Mouse (Mus musculus) MEL (cell line): ENCODE results near the gene Vmn1r40. TPM values are rescaled to one million over a fixed set of nuclear protein-coding genes. Genes with fewer than 3 reads are reported as not detected.

Experiments used
- DNase-seq: peaks from one replicate; pipeline ENCODE4 v3.0.0; 2011; ENCODE audit warnings: low read depth, low spot score
- H3K27ac ChIP-seq: 2 replicates; pipeline ENCODE4 v1.5.1; 2012; ENCODE audit warnings: low read depth, mild to moderate bottlenecking, control low read depth, low read length, moderate library complexity; ENCODE audit not compliant: control insufficient read depth
- H3K27me3 ChIP-seq, 2 experiments: fragments of 150-350 bp in 1 of 2; sonication (generic) in 1 of 2; 2 replicates each; pipeline ENCODE4 v1.6.1; 2012; ENCODE audit warnings: low read length in 2 of 2, mild to moderate bottlenecking in 2 of 2, improper control_type of control experiment in 1 of 2, moderate library complexity in 1 of 2; ENCODE audit not compliant: insufficient read depth in 2 of 2, control insufficient read depth in 1 of 2
- H3K36me3 ChIP-seq, 2 experiments: 2 replicates each; pipeline ENCODE4 v1.6.1; 2012 to 2014; ENCODE audit warnings: low read length in 2 of 2, improper control_type of control experiment in 1 of 2, inconsistent platforms in 1 of 2, mild to moderate bottlenecking in 1 of 2; ENCODE audit not compliant: insufficient read depth in 2 of 2, control insufficient read depth in 1 of 2
- H3K4me1 ChIP-seq, 2 experiments: fragments of 150-350 bp in 1 of 2; sonication (generic) in 1 of 2; 2 replicates each; pipeline ENCODE4 v1.6.1; 2012; ENCODE audit warnings: low read length in 2 of 2, improper control_type of control experiment in 1 of 2, mild to moderate bottlenecking in 1 of 2; ENCODE audit not compliant: insufficient read depth in 2 of 2, control insufficient read depth in 1 of 2
- H3K4me3 ChIP-seq, 2 experiments: fragments of 150-350 bp in 1 of 2; sonication (generic) in 1 of 2; 2 replicates each; pipeline ENCODE4 v1.5.1; 2012; ENCODE audit warnings: low read depth in 2 of 2, low read length in 2 of 2, mild to moderate bottlenecking in 2 of 2, moderate library complexity in 2 of 2, control low read depth in 1 of 2, improper control_type of control experiment in 1 of 2; ENCODE audit not compliant: control insufficient read depth in 1 of 2, insufficient read depth in 1 of 2
- H3K79me2 ChIP-seq: 2 replicates; pipeline ENCODE4 v1.6.1; 2012; ENCODE audit warnings: mild to moderate bottlenecking, low read length, moderate library complexity; ENCODE audit not compliant: control insufficient read depth, poor library complexity, insufficient read depth
- H3K9ac ChIP-seq: 2 replicates; pipeline ENCODE4 v1.6.1; 2012; ENCODE audit warnings: low read depth, mild to moderate bottlenecking, control low read depth, low read length, moderate library complexity; ENCODE audit not compliant: control insufficient read depth, poor library complexity, severe bottlenecking
- H3K9me3 ChIP-seq: fragments of 150-350 bp; sonication (generic); replicated peaks from 2 replicates; pipeline ENCODE4 v1.6.1; 2012; ENCODE audit warnings: mild to moderate bottlenecking, low read length, improper control_type of control experiment, moderate library complexity; ENCODE audit not compliant: insufficient read depth
- CHD1 ChIP-seq: IDR thresholded peaks from 2 replicates; pipeline ENCODE4 v1.6.1; 2012; ENCODE audit warnings: low read depth, mild to moderate bottlenecking, inconsistent platforms, low read length, improper control_type of control experiment
- CHD2 ChIP-seq: IDR thresholded peaks from 2 replicates; pipeline ENCODE4 v1.6.1; 2011; ENCODE audit warnings: low read length, improper control_type of control experiment
- ELF1 ChIP-seq: IDR thresholded peaks from 2 replicates; pipeline ENCODE4 v1.6.1; 2014; ENCODE audit warnings: low read depth, mild to moderate bottlenecking, inconsistent platforms, low read length, improper control_type of control experiment, moderate library complexity
- ETS1 ChIP-seq: IDR thresholded peaks from 2 replicates; pipeline ENCODE4 v1.6.1; 2012; ENCODE audit warnings: low read depth, mild to moderate bottlenecking, inconsistent platforms, low read length, improper control_type of control experiment, moderate library complexity
- GABPA ChIP-seq: IDR thresholded peaks from 2 replicates; pipeline ENCODE4 v1.6.1; 2012; ENCODE audit warnings: low read depth, mild to moderate bottlenecking, inconsistent platforms, low read length, improper control_type of control experiment, moderate library complexity
- JUND ChIP-seq: IDR thresholded peaks from 2 replicates; pipeline ENCODE4 v1.6.1; 2011; ENCODE audit warnings: low read depth, mild to moderate bottlenecking, improper control_type of control experiment, low read length
- KAT2A ChIP-seq: conservative IDR thresholded peaks from 2 replicates; pipeline ENCODE4 v1.6.1; 2012; ENCODE audit warnings: low read depth, low read length, improper control_type of control experiment, inconsistent platforms
- MAFK ChIP-seq: IDR thresholded peaks from 2 replicates; pipeline ENCODE4 v1.6.1; 2011; ENCODE audit warnings: low read depth, mild to moderate bottlenecking, low read length, improper control_type of control experiment, borderline replicate concordance
- MAX ChIP-seq: IDR thresholded peaks from 2 replicates; pipeline ENCODE4 v1.6.1; 2011; ENCODE audit warnings: low read length, improper control_type of control experiment
- MEF2A ChIP-seq: IDR thresholded peaks from 2 replicates; pipeline ENCODE4 v1.6.1; 2014; ENCODE audit warnings: low read depth, mild to moderate bottlenecking, inconsistent platforms, low read length, improper control_type of control experiment; ENCODE audit not compliant: poor library complexity, insufficient replicate concordance, severe bottlenecking; ENCODE audit errors: extremely low read depth
- MYB ChIP-seq: IDR thresholded peaks from 2 replicates; pipeline ENCODE4 v1.6.1; 2011; ENCODE audit warnings: mild to moderate bottlenecking, low read depth, low read length, improper control_type of control experiment
- MYC ChIP-seq: IDR thresholded peaks from 2 replicates; pipeline ENCODE4 v1.6.1; 2011; ENCODE audit warnings: low read depth, mild to moderate bottlenecking, low read length, improper control_type of control experiment, moderate library complexity
- NELFE ChIP-seq: IDR thresholded peaks from 2 replicates; pipeline ENCODE4 v1.6.1; 2011; ENCODE audit warnings: low read depth, low read length, improper control_type of control experiment
- NRF1 ChIP-seq: IDR thresholded peaks from 2 replicates; pipeline ENCODE4 v1.6.1; 2014; ENCODE audit warnings: low read depth, mild to moderate bottlenecking, inconsistent platforms, low read length, improper control_type of control experiment, moderate library complexity; ENCODE audit not compliant: poor library complexity, insufficient read depth, severe bottlenecking
- POLR2A ChIP-seq, 2 experiments: IDR thresholded peaks; 2 replicates each; pipeline ENCODE4 v1.6.1; 2011 to 2012; ENCODE audit warnings: low read length in 2 of 2, mild to moderate bottlenecking in 2 of 2, control low read depth in 1 of 2, improper control_type of control experiment in 1 of 2, low read depth in 1 of 2, moderate library complexity in 1 of 2; ENCODE audit not compliant: control insufficient read depth in 1 of 2, insufficient read depth in 1 of 2, poor library complexity in 1 of 2
- POLR2AphosphoS2 ChIP-seq: IDR thresholded peaks from 2 replicates; pipeline ENCODE4 v1.6.1; 2011; ENCODE audit warnings: low read length, improper control_type of control experiment
- POLR2AphosphoS5 ChIP-seq: IDR thresholded peaks from 2 replicates; pipeline ENCODE4 v1.6.1; 2012; ENCODE audit warnings: low read depth, borderline replicate concordance, mild to moderate bottlenecking, inconsistent platforms, low read length, moderate library complexity, mixed read lengths
- SIN3A ChIP-seq: IDR thresholded peaks from 2 replicates; pipeline ENCODE4 v1.6.1; 2012; ENCODE audit warnings: low read length, improper control_type of control experiment, inconsistent platforms
- SMC3 ChIP-seq: IDR thresholded peaks from 2 replicates; pipeline ENCODE4 v1.6.1; 2011; ENCODE audit warnings: low read depth, low read length, improper control_type of control experiment
- TAL1 ChIP-seq: IDR thresholded peaks from 2 replicates; pipeline ENCODE4 v1.6.1; 2012; ENCODE audit warnings: mild to moderate bottlenecking, inconsistent platforms, low read length, moderate library complexity, mixed read lengths
- TBP ChIP-seq: IDR thresholded peaks from 2 replicates; pipeline ENCODE4 v1.8.0; 2011; ENCODE audit warnings: low read depth, low read length, improper control_type of control experiment
- UBTF ChIP-seq: IDR thresholded peaks from 2 replicates; pipeline ENCODE4 v1.6.1; 2012; ENCODE audit warnings: low read depth, mild to moderate bottlenecking, inconsistent platforms, low read length, improper control_type of control experiment, moderate library complexity, borderline replicate concordance; ENCODE audit not compliant: insufficient read depth
- USF1 ChIP-seq: IDR thresholded peaks from 2 replicates; pipeline ENCODE4 v1.6.1; 2014; ENCODE audit warnings: low read depth, mild to moderate bottlenecking, inconsistent platforms, low read length, improper control_type of control experiment, moderate library complexity
- USF2 ChIP-seq, 2 experiments: IDR thresholded peaks; 2 replicates each; pipeline ENCODE4 v1.6.1; 2011 to 2012; ENCODE audit warnings: improper control_type of control experiment in 2 of 2, low read length in 2 of 2, borderline replicate concordance in 1 of 2, inconsistent platforms in 1 of 2, low read depth in 1 of 2, mild to moderate bottlenecking in 1 of 2; ENCODE audit not compliant: insufficient read depth in 1 of 2
- ZC3H11A ChIP-seq: IDR thresholded peaks from 2 replicates; pipeline ENCODE4 v1.6.1; 2012; ENCODE audit warnings: low read depth, mild to moderate bottlenecking, inconsistent platforms, low read length, improper control_type of control experiment
- ZMIZ1 ChIP-seq: IDR thresholded peaks from 2 replicates; pipeline ENCODE4 v1.6.1; 2012; ENCODE audit warnings: low read depth, mild to moderate bottlenecking, inconsistent platforms, low read length, improper control_type of control experiment, moderate library complexity
- polyA plus RNA-seq, 2 experiments: library from polyadenylated mRNA; stranded (reverse) in 1 of 2; unstranded in 1 of 2; fragments of >175 nt in 1 of 2; fragments of >200 nt in 1 of 2; gene quantifications; 2 replicates each; pipeline versions ENCODE4 v1.2.1 to v1.2.4; 2012; ENCODE audit warnings: low replicate concordance in 2 of 2, low read depth in 1 of 2; ENCODE audit not compliant: insufficient read length in 2 of 2, insufficient read depth in 1 of 2, missing spikeins in 1 of 2
- total RNA-seq: library from RNA; depleted of rRNA; stranded (reverse); fragments of 300-350 nt; gene quantifications from 2 replicates; pipeline ENCODE4 v1.2.3, GENCODE M21; 2012; rRNA removed

Vmn1r40 gene
- not detected in 2 replicates for total RNA-seq
- not detected for polyA plus RNA-seq

DNA sequence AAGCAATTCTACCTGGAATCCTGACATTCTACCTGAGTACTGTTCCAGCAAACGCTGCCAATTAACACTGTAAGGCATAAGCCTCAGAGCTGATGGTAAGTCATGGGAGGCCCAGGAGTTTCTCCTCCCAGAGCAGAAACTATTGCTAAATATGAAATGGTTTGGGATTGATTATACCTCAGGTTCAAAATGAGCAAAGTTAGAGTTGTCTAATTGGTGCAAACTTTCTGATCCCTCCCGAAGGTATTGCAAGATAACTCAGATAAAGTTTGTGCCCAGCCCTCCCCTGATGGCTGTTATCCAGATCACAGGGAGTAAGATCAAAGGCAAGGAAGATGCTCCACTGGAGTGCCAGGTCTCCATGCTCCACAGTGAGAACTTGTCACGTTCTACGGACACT lies at the start of gene Vmn1r40:
Gene Vmn1r40, plus strand, starts transcription at position 301 of the 400 bp plus-strand sequence.
- TF ChIP-seq ELF1 (no peak), TBP (no peak), POLR2AphosphoS5 (no peak), ZC3H11A (no peak), MYB (no peak), POLR2AphosphoS2 (no peak), JUND (no peak), MYC (no peak), CHD1 (no peak), ETS1 (no peak), NRF1 (no peak), USF1 (no peak), CHD2 (no peak), MEF2A (no peak)
- TF ChIP-seq, all 39 proteins: peak for 0
- Histone ChIP-seq H3K27ac (no peak within 1 kb of the TSS), H3K79me2 (no peaks in the 10 kb centered on the region), H3K36me3 (no peaks in the 10 kb centered on the region), H3K27me3 (no peaks in the 10 kb centered on the region), H3K4me1 (no peaks in the 10 kb centered on the region), H3K4me3 (no peak within 1 kb of the TSS), H3K9ac (no peak within 1 kb of the TSS), H3K9me3 (no peaks in the 10 kb centered on the region)
- no peak for DNase-seq

GRCm38 (mm10) chr6:89658342-89658741 lies 49.0 kb upstream of the Vmn1r40 start:
- Histone ChIP-seq H3K27ac (no peak overlapping the region), H3K36me3 (no peaks in the 10 kb centered on the region), H3K4me3 (no peak overlapping the region), H3K9ac (no peak overlapping the region), H3K27me3 (no peaks in the 10 kb centered on the region), H3K4me1 (no peaks in the 10 kb centered on the region), H3K9me3 (no peaks in the 10 kb centered on the region), H3K79me2 (no peaks in the 10 kb centered on the region)
- TF ChIP-seq CHD2 (no peak), USF2 (IDR thresholded peaks at IDR 0.05; ENCODE audit: borderline replicate concordance in 1 of 2, insufficient read depth in 1 of 2, low read depth in 1 of 2, low read length in 2 of 2) (no peak), TAL1 (no peak), ZC3H11A (no peak), ZMIZ1 (no peak), UBTF (no peak), KAT2A (no peak), TBP (no peak), MEF2A (no peak), MAX (no peak), POLR2A (IDR thresholded peaks at IDR 0.05; ENCODE audit: control insufficient read depth in 1 of 2, insufficient read depth in 1 of 2, low read depth in 1 of 2, low read length in 2 of 2, poor library complexity in 1 of 2) (no peak), GABPA (no peak), NELFE (no peak), POLR2AphosphoS5 (no peak), MAFK (no peak), SMC3 (no peak), SIN3A (no peak)
- DNase-seq = no peak
